Comparison of ENCODE assay signal across 8 mouse cellular contexts in genomic region chr13:74770480-74770879, GRCm38 (mm10). TPM values are rescaled to one million over a fixed set of nuclear protein-coding genes. Genes with fewer than 3 reads are reported as not detected.
A peak's percentile ranks its signal among the peaks of the same experiment; 100 is the strongest.
DNase-seq lines count a peak whose midpoint lies in the region; ATAC-seq and TF ChIP-seq lines count a peak whose summit lies in the region.

No protein-coding gene starts in this region.

- H3K4me2 ChIP-seq in CH12.LX (ENCODE audit: insufficient read depth, low read depth, poor library complexity, severe bottlenecking), result peak overlapping the region; percentile 79; the same call in 1 of the 2 replicates
- H3K4me2 ChIP-seq in forebrain, embryonic 11.5 days (ENCODE audit: low read depth, low read length, severe bottlenecking), result peak overlapping the region; percentile 59
- H3K4me2 ChIP-seq in heart, embryonic 16.5 days (ENCODE audit: low read depth, low read length), result peak overlapping the region; percentile 62
- peak overlapping the region; percentile 77 for H3K4me2 ChIP-seq in liver, embryonic 15.5 days
- peak overlapping the region; percentile 60 for H3K4me2 ChIP-seq in neural tube, embryonic 12.5 days (replicated peaks)

- dilution Hi-C loops in CH12.LX (cut with MboI; ENCODE audit: extremely low pct_ligation_motif_present, extremely low pct_unique_long_range_greater_than_20kb, low sequenced_read_pairs), result no loop called here

- ATAC-seq in forebrain, embryonic 11.5 days (replicated peaks; ENCODE audit: low FRiP score), result peak; percentile 98
- ATAC-seq in heart, embryonic 16.5 days (replicated peaks; ENCODE audit: extremely low read depth, insufficient read depth, low FRiP score), result peak; percentile 98
- ATAC-seq in liver, embryonic 15.5 days (ENCODE audit: insufficient read depth), result peak; percentile 98
- ATAC-seq in neural tube, embryonic 12.5 days (ENCODE audit: low FRiP score, low read depth), result peak; percentile 93

- H3K9ac ChIP-seq in CH12.LX (ENCODE audit: insufficient read depth, low read depth), result peak overlapping the region; percentile 28
- H3K9ac ChIP-seq in forebrain, embryonic 11.5 days (ENCODE audit: low read length), result peak overlapping the region; percentile 47
- peak overlapping the region; percentile 72 for H3K9ac ChIP-seq in heart, embryonic 16.5 days (ENCODE audit: low read length)
- H3K9ac ChIP-seq in liver, embryonic 15.5 days, result peak overlapping the region; percentile 80
- H3K9ac ChIP-seq in neural tube, embryonic 12.5 days, result 0 out of 2 replicates have a peak overlapping the region, but pooled peaks have one; percentile 14

- peak; percentile 97 for DNase-seq in CH12.LX (ENCODE audit: extremely low read depth)
- DNase-seq in c-Kit-positive CD71-positive TER-119-negative erythroid progenitor cells, embryonic 14.5 days (ENCODE audit: low read depth), result peak; percentile 93
- DNase-seq in forebrain, embryonic 11.5 days (ENCODE audit: low spot score), result peak; percentile 93
- peak; percentile 95 for DNase-seq in kidney, postnatal 36 days
- peak; percentile 53 for DNase-seq in telencephalon, adult 2 months (ENCODE audit: low read depth, low spot score)

- TF ChIP-seq EP300 in CH12.LX (IDR thresholded peaks at IDR 0.05; ENCODE audit: low read length), result peak; percentile 72

- in situ Hi-C loops in CH12.LX (cut with MboI; ENCODE audit: low pct_ligation_motif_present, low pct_unique_long_range_greater_than_20kb, low sequenced_read_pairs), result no loop called here

- peaks cover 0 to 2% of the 10 kb centered on the region in 2 experiments for H3K36me3 ChIP-seq in CH12.LX (replicated peaks in 1 of 2; ENCODE audit: control insufficient read depth in 1 of 2, insufficient read depth in 1 of 2, low read length in 1 of 2)
- no peaks in the 10 kb centered on the region for H3K36me3 ChIP-seq in forebrain, embryonic 11.5 days (ENCODE audit: control insufficient read depth, insufficient read depth, low read length)
- no peaks in the 10 kb centered on the region for H3K36me3 ChIP-seq in heart, embryonic 16.5 days (ENCODE audit: control insufficient read depth, insufficient read depth)
- no peaks in the 10 kb centered on the region for H3K36me3 ChIP-seq in liver, embryonic 15.5 days (replicated peaks)
- no peaks in the 10 kb centered on the region for H3K36me3 ChIP-seq in neural tube, embryonic 12.5 days

- no peaks in the 10 kb centered on the region for H3K27me3 ChIP-seq in CH12.LX (replicated peaks)
- H3K27me3 ChIP-seq in forebrain, embryonic 11.5 days (ENCODE audit: control insufficient read depth, insufficient read depth, low read length), result no peaks in the 10 kb centered on the region
- no peaks in the 10 kb centered on the region for H3K27me3 ChIP-seq in heart, embryonic 16.5 days (ENCODE audit: control insufficient read depth, insufficient read depth, low read length)
- no peaks in the 10 kb centered on the region for H3K27me3 ChIP-seq in liver, embryonic 15.5 days
- no peaks in the 10 kb centered on the region for H3K27me3 ChIP-seq in neural tube, embryonic 12.5 days (replicated peaks)

- peak overlapping the region; percentile 65 for H3K27ac ChIP-seq in CH12.LX (ENCODE audit: insufficient read depth, low read depth)
- no peak overlapping the region for H3K27ac ChIP-seq in forebrain, embryonic 11.5 days (ENCODE audit: low read depth, low read length)
- peak overlapping the region; percentile 91 for H3K27ac ChIP-seq in heart, embryonic 16.5 days (ENCODE audit: low read length)
- peak overlapping the region; percentile 99 for H3K27ac ChIP-seq in liver, embryonic 15.5 days (replicated peaks)
- no peak overlapping the region for H3K27ac ChIP-seq in neural tube, embryonic 12.5 days

- 1% methylated on average over 21 of the region's 21 CpGs for WGBS in forebrain, embryonic 11.5 days
- WGBS in heart, embryonic 16.5 days, result under 1% methylated on average over 21 of the region's 21 CpGs
- WGBS in liver, embryonic 15.5 days (ENCODE audit: insufficient replicate concordance), result under 1% methylated on average over 21 of the region's 21 CpGs
- WGBS in neural tube, embryonic 12.5 days, result under 1% methylated on average over 21 of the region's 21 CpGs

- TF ChIP-seq CTCF in CH12.LX (conservative IDR thresholded peaks at IDR 0.05 in 1 of 2, IDR thresholded peaks at IDR 0.05 in 1 of 2; ENCODE audit: low read depth in 2 of 2, low read length in 2 of 2), result peak in 1 of 2 experiments; percentile 71; a peak in 2 of 4 replicates

- H3K4me1 ChIP-seq in CH12.LX (ENCODE audit: control insufficient read depth in 1 of 2, insufficient read depth in 2 of 2), result peaks cover 0 to 6% of the 10 kb centered on the region in 2 experiments; a peak in 1 of 4 replicates
- H3K4me1 ChIP-seq in forebrain, embryonic 11.5 days (replicated peaks; ENCODE audit: control insufficient read depth, insufficient read depth, low read length), result no peaks in the 10 kb centered on the region
- H3K4me1 ChIP-seq in heart, embryonic 16.5 days (ENCODE audit: control insufficient read depth, insufficient read depth, low read length), result peaks cover 4% of the 10 kb centered on the region; the same call in 1 of the 2 replicates
- peaks cover 36% of the 10 kb centered on the region for H3K4me1 ChIP-seq in liver, embryonic 15.5 days (replicated peaks)
- no peaks in the 10 kb centered on the region for H3K4me1 ChIP-seq in neural tube, embryonic 12.5 days

- peak overlapping the region; percentile 58 to 60 (median 59) for H3K4me3 ChIP-seq in CH12.LX (replicated peaks in 1 of 3; ENCODE audit: low read depth in 2 of 3, low read length in 2 of 3, poor library complexity in 1 of 3)
- peak overlapping the region; percentile 39 for H3K4me3 ChIP-seq in forebrain, embryonic 11.5 days (ENCODE audit: low read depth, low read length)
- peak overlapping the region; percentile 63 for H3K4me3 ChIP-seq in heart, embryonic 16.5 days (ENCODE audit: low read length)
- H3K4me3 ChIP-seq in liver, embryonic 15.5 days (replicated peaks), result peak overlapping the region; percentile 74
- H3K4me3 ChIP-seq in neural tube, embryonic 12.5 days, result peak overlapping the region; percentile 32

- peak; percentile 61 for TF ChIP-seq RAD21 in CH12.LX (IDR thresholded peaks at IDR 0.05; ENCODE audit: low read depth, low read length)

- no peaks in the 10 kb centered on the region for H3K79me2 ChIP-seq in CH12.LX (replicated peaks; ENCODE audit: control insufficient read depth, extremely low read depth, insufficient read depth, poor library complexity, severe bottlenecking)

- TF ChIP-seq POLR2A in CH12.LX (IDR thresholded peaks at IDR 0.05; ENCODE audit: low read depth, low read length), result peak; percentile 87

- no peaks in the 10 kb centered on the region for H3K9me3 ChIP-seq in CH12.LX (replicated peaks; ENCODE audit: low read length)
- H3K9me3 ChIP-seq in forebrain, embryonic 11.5 days (ENCODE audit: control insufficient read depth, low read length), result no peaks in the 10 kb centered on the region
- no peaks in the 10 kb centered on the region for H3K9me3 ChIP-seq in heart, embryonic 16.5 days (replicated peaks; ENCODE audit: control insufficient read depth, low read length)
- no peaks in the 10 kb centered on the region for H3K9me3 ChIP-seq in liver, embryonic 15.5 days (replicated peaks)
- no peaks in the 10 kb centered on the region for H3K9me3 ChIP-seq in neural tube, embryonic 12.5 days

TF ChIP-seq in CH12.LX, 34 proteins besides CTCF, POLR2A, EP300 and RAD21 (continues in another document):
- TF ChIP-seq NELFE (IDR thresholded peaks at IDR 0.05; ENCODE audit: low read depth, low read length) (peak; percentile 76), MAZ (IDR thresholded peaks at IDR 0.05; ENCODE audit: low read depth, low read length) (peak; percentile 88; the same call in 1 of the 2 replicates), ZNF384 (IDR thresholded peaks at IDR 0.05; ENCODE audit: low read depth, low read length) (no peak), E2F4 (IDR thresholded peaks at IDR 0.05; ENCODE audit: insufficient replicate concordance, low read depth, low read length) (peak; percentile 96; the same call in 1 of the 2 replicates), MXI1 (IDR thresholded peaks at IDR 0.05; ENCODE audit: low read depth, low read length) (0 out of 2 replicates have a peak, but pooled peaks have one; percentile 69), USF1 (IDR thresholded peaks at IDR 0.05; ENCODE audit: low read depth, low read length) (no peak), ZC3H11A (IDR thresholded peaks at IDR 0.05; ENCODE audit: low read depth, low read length) (no peak), JUN (IDR thresholded peaks at IDR 0.05; ENCODE audit: insufficient read depth, low read depth, low read length) (no peak), SIN3A (IDR thresholded peaks at IDR 0.05; ENCODE audit: low read length) (peak; percentile 91), MYC (IDR thresholded peaks at IDR 0.05; ENCODE audit: low read depth, low read length) (peak; percentile 74; the same call in 1 of the 2 replicates), CHD2 (IDR thresholded peaks at IDR 0.05; ENCODE audit: low read length) (no peak; the same call in 1 of the 2 replicates), UBTF (IDR thresholded peaks at IDR 0.05; ENCODE audit: low read depth, low read length) (0 out of 2 replicates have a peak, but pooled peaks have one; percentile 41), MEF2A (IDR thresholded peaks at IDR 0.05; ENCODE audit: borderline replicate concordance, low read depth, low read length) (peak; percentile 89; the same call in 1 of the 2 replicates), IRF4 (IDR thresholded peaks at IDR 0.05; ENCODE audit: low read depth, low read length) (peak; percentile 92), ELF1 (IDR thresholded peaks at IDR 0.05; ENCODE audit: low read depth, low read length) (peak; percentile 90), GABPA (IDR thresholded peaks at IDR 0.05; ENCODE audit: insufficient replicate concordance, low read depth, low read length) (no peak), TCF12 (IDR thresholded peaks at IDR 0.05; ENCODE audit: low read depth, low read length) (peak; percentile 91), MAX (IDR thresholded peaks at IDR 0.05; ENCODE audit: low read length) (peak; percentile 86), ZMIZ1 (IDR thresholded peaks at IDR 0.05; ENCODE audit: low read depth, low read length) (peak; percentile 75; the same call in 1 of the 2 replicates), PAX5 (IDR thresholded peaks at IDR 0.05; ENCODE audit: low read length) (no peak), ETS1 (conservative IDR thresholded peaks at IDR 0.05; ENCODE audit: low read depth, low read length) (peak; percentile 70; the same call in 1 of the 2 replicates)

RNA-seq across cellular contexts. Expression of gene Cast, which starts 38.1 kb away (rescaled TPM):
- total RNA-seq in CH12.LX (2012; rRNA removed) (13.1 and 15.3 TPM in 2 replicates), CH12.LX (2014; rRNA removed) (21.0 and 25.2 TPM in 2 replicates)
- 24.9 and 32.5 TPM in 2 replicates for polyA plus RNA-seq in CH12.LX (2012; ENCODE audit: insufficient read length, low read depth)
- polyA plus RNA-seq in forebrain, embryonic 11.5 days (2014; fragmentation: Nextera tagmentation; extraction: Ambion mirVana), result 14.7 and 18.5 TPM in 2 replicates
- polyA plus RNA-seq in heart, embryonic 16.5 days (2015; fragmentation: Nextera tagmentation; extraction: Ambion mirVana), result 58.3 and 62.8 TPM in 2 replicates
- polyA plus RNA-seq in liver, embryonic 15.5 days (2015; fragmentation: Nextera tagmentation; extraction: Ambion mirVana), result 37.3 and 37.6 TPM in 2 replicates
- polyA plus RNA-seq in neural tube, embryonic 12.5 days (2016; fragmentation: Nextera tagmentation; extraction: Ambion mirVana), result 14.4 and 18.2 TPM in 2 replicates

Comparison
In these comparisons a context has a peak if more than half of its experiments do, and no peak if none do; other contexts are left out.
1. H3K27ac ChIP-seq: peak in CH12.LX (single experiment), heart, embryonic 16.5 days (single experiment) and liver, embryonic 15.5 days (single experiment); none in forebrain, embryonic 11.5 days (single experiment) and neural tube, embryonic 12.5 days (single experiment).
2. H3K9ac ChIP-seq: peak in every context shown above with its lines; median percentile 80 in liver, embryonic 15.5 days; 72 in heart, embryonic 16.5 days; 47 in forebrain, embryonic 11.5 days; 28 in CH12.LX; 14 in neural tube, embryonic 12.5 days.
3. Peak in every context shown above with its lines, with median percentiles within 50 percentile points of each other: DNase-seq, H3K4me2 ChIP-seq, H3K4me3 ChIP-seq and ATAC-seq.